Mouse (Mus musculus) frontal cortex, adult (tissue): ENCODE results near the gene Bsx.

Experiments used
- ATAC-seq: cut with Nextera tagmentation; 2 replicates; pipeline ENCODE4 v1.9.2; 2017; ENCODE audit warnings: mild to moderate bottlenecking, moderate library complexity, mixed read lengths; ENCODE audit not compliant: low TSS enrichment

Bsx gene

GRCm38 (mm10) chr9:40873556-40874470, at the start of gene Bsx:
Gene Bsx (plus strand): TSS chr9:40874127.
- no peak for ATAC-seq

- ATAC-seq = no peak
Observed at GRCm38 (mm10) chr9:40825601-40826000, 48.3 kb upstream of the Bsx start.

DNA sequence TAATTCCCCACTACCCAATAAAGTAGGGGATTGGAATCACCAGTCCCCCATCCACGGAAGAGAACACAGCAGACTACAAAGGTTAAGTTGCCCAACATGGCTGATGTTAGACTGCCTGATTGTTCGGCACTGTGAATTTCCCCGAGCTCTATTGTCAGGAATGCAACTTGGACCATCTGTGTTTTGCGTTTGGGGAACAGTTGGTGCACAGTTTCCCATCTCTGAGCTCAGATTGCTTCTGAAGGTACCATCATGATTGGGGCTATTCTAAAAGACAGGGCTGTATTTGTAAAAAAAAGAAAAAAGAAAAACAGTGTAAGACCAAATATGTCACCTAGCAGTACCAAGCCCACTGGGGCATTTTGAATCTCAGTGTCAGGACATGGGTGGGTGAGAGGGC, 46.6 kb upstream of the Bsx start:
- ATAC-seq = no peak

- ATAC-seq = peak; percentile 77
Observed at GRCm38 (mm10) chr9:40834569-40834968, 39.4 kb upstream of the Bsx start.

- ATAC-seq = no peak
Observed at GRCm38 (mm10) chr9:40836681-40837080, 37.2 kb upstream of the Bsx start.

DNA sequence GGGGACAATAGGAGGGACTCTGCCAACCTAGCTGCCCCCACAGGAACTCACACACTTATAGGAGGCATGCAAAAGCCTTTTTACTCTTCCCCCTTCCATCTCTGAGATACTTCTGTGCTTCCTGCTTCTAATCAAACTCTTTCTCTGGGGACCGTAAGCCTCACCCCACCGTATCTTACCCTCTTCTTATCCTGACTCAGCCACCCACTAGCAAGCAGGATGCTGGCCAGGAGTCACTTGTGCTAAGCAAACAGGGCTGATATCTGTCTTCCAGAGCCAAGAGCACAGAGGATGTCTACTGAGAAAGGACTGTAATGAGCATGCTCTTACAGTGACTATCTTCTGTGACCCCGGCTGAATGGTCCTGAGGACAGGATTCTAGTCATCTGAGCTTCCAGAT, 34.3 kb upstream of the Bsx start:
- no peak for ATAC-seq

- no peak for ATAC-seq
Observed at GRCm38 (mm10) chr9:40851515-40851914, 22.4 kb upstream of the Bsx start.

- ATAC-seq = 0 out of 2 replicates have a peak, but pooled peaks have one; percentile 44
Observed at GRCm38 (mm10) chr9:40858461-40859160, 15.3 kb upstream of the Bsx start.

DNA sequence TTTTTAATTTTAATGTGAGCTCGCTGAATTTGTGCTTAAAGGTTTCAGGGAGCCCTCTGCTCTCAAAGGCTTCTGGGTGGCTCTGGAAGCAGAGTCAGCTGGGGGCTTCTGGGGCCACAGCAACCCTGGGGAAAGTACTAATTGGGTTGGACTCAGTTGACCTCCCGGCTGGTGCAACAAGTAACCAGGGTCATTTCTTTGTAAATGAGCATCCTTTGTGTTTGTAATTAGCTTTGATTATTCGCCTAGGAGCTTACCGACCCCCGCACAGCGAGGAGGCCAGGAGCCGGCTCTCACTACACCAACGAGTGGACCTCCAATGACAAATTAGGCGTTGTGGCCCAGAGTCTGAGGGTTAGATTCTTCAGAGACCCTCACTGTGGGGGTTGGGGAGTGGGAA, 14.7 kb upstream of the Bsx start:
- no peak for ATAC-seq

- no peak for ATAC-seq
Observed at GRCm38 (mm10) chr9:40870331-40870730, 3.6 kb upstream of the Bsx start.

GRCm38 (mm10) chr9:40871369-40872155, 2.4 kb upstream of the Bsx start:
- no peak for ATAC-seq

DNA sequence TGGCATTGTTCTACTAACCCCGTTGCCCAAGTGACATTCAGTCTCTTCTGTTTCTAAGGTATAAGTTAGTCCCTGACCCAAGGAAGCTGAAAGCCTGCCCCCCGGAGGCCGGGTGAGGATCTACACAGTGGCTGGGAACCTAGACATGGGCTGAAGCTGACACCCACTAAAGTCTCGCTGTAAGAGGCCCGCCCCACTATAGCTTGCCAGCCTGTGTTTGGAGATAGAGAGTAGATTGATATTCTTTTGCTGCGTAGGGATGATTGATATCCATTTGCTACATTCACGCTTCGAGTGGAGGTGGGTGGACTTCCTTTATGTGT, 1.8 kb upstream of the Bsx start:
- ATAC-seq = no peak

DNA sequence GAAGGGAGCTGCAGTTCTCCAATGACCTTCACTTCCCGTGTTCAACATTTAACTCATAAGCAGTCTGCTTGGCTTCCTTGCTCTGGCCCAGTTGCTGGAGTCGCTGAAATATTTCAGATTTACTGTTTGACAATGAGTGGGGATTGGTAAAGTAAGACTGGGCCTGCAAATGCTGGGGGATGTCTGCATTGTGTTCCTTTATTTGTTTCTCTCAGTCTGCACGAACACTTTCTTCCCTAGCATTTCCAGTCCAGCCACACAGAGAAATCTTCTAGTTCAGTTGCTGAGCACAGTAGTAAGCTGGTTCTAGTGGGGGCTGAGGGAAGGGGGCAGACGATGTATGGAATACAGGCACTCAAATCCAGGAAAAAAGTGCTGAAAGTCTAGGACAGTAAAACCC, 1.0 kb downstream of the Bsx start:
- ATAC-seq = no peak

DNA sequence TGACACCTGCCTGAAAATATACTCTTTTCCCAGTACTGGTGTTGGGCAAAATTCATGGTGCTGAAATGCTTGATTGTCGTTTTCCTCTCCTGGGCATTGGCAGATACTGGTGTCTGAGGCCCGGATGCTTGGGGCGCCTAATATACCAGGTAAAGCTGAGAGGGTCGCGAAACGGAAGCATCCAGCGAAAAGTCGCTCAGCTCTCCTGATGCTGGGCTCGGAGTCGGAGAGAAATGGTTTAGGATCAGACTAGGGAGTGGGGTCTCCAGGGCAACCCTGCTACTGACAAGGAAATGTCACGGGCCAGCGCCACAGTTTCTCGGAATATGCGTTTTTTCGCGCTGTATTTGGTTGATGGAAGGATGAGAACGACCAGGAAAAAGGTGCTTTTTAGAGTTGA, 1.5 kb downstream of the Bsx start:
- no peak for ATAC-seq

DNA sequence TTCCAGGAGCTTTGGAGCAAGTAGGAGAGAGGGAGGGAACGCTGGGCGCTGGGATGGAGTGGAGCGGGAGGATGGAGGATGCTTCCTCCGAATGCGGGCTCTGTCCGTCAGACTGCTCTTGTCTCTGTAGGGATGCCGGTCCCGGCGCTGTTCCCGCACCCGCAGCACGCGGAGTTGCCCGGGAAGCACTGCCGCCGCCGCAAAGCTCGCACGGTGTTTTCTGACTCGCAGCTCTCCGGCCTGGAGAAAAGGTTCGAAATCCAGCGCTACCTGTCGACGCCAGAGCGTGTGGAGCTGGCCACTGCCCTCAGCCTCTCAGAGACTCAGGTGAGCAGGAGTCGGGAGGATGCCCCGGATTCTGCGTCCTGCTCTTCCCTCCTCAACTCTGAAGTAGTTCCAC, 2.2 kb downstream of the Bsx start:
- no peak for ATAC-seq

DNA sequence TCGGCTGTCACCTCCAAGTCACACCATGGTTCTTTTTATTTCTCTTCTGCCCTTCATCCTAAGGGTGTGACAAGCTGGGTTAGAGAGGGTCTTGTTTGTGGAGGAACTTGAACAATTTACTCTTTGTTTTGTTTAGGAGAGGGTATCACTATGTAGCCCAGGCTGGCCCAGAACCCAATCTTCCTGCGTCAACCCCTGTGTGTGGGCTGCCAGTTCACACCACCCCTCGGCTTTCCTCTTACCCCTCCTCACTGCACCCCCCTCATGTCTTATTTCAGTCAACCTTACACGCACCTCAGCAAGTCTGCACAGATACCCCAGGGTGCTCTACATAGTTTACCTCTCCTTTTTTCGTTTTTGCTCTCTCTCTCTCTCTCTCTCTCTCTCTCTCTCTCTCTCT, 2.8 kb downstream of the Bsx start:
- no peak for ATAC-seq

DNA sequence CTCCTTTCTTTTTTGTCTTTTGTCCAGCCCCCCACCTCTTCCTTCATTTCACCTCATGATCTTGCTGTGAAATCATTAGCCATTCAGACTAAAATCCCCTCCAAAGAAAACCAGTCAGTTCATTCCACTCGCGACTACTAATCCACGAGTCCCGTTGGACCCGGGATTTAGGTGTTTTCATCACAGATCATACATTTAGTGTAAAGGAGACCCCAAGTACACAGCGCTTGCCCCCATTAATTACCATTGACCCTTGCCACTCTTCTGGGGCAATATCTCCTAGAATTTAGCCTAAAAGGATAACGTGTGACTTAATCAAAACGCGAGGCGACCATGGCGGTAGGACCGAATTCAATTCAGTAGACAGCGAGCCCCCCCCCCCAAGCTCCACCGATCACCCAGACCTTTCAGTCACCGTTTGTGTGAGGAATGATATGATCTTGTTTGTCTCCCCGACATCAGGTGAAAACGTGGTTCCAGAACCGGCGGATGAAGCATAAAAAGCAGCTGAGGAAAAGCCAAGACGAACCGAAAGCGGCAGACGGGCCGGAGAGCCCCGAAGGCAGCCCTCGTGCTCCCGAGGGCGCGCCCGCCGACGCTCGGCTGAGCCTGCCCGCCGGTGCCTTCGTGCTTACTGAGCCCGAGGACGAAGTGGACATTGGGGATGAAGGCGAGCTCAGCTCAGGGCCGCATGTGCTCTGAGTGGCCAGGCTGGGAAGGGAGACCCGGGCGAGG, 3.4 kb downstream of the Bsx start:
- ATAC-seq = no peak

DNA sequence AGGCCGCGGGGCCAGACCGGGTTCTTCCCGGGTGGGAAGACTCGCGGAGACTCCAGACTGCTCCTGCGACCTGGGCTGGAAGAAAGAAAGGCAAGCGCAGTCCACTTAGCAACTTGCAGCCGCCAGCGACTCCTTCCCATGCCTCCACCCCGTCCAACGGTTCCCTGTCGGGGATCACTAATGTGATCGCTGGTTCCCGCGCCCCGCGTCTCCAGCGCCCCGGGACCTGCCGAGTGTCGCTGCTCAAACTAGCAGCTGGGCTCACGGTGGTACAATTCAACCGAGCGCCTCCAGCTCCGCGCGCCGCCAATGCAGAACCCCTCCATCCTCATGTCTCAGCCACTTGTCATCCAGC, 3.9 kb downstream of the Bsx start:
- ATAC-seq = no peak

- no peak for ATAC-seq
Observed at GRCm38 (mm10) chr9:40878291-40878945, 4.5 kb downstream of the Bsx start.

- no peak for ATAC-seq
Observed at GRCm38 (mm10) chr9:40878998-40879397, 5.1 kb downstream of the Bsx start.

GRCm38 (mm10) chr9:40885669-40886068, 11.7 kb downstream of the Bsx start:
- no peak for ATAC-seq
